In the genomic region with DNA sequence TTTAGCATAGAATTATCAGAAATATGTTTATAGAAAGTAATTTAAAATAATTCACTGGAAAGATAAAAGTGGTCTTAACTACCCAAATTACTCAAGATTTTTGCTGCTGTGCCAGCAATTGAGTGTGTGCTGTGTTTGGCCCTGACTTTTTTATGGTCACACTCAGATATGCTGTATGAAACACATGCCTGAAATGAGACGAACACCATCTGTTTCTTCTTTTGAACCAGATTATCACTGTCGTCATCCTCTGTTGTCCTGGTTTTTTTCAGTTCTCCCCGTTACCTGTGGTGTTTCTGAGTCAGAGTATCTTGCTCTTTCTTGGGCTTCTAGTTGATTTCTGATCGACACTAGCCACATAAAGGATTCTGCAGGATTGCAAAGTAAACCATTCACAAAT, we compare ENCODE assay signal across 9 mouse cellular contexts. TPM values are rescaled to one million over a fixed set of nuclear protein-coding genes. Genes with fewer than 3 reads are reported as not detected.
DNase-seq lines count a peak whose midpoint lies in the region; ATAC-seq and TF ChIP-seq lines count a peak whose summit lies in the region.
"Had no signal": no experiment of that assay in that cellular context is flagged by ENCODE, and none has a peak within 500 bp of the region (broad histone marks: within the 10 kb centered on the region; RNA-seq: fewer than 3 reads in every experiment).

No protein-coding gene starts in this region.

- peak overlapping the region; percentile 20; the same call in 1 of the 2 replicates for H3K4me3 ChIP-seq in layer of hippocampus, adult 2 months
- no peak overlapping the region for H3K4me3 ChIP-seq in neural tube, embryonic 12.5 days
- H3K4me3 ChIP-seq in limb, embryonic 14.5 days (replicated peaks; ENCODE audit: low read length), result no peak overlapping the region

- no peaks in the 10 kb centered on the region for H3K36me3 ChIP-seq in neural tube, embryonic 12.5 days
- no peaks in the 10 kb centered on the region for H3K36me3 ChIP-seq in limb, embryonic 14.5 days (ENCODE audit: control insufficient read depth, insufficient read depth, low read length)

- ATAC-seq in neural tube, embryonic 12.5 days (ENCODE audit: low FRiP score, low read depth), result no peak
- no peak for ATAC-seq in limb, embryonic 14.5 days (ENCODE audit: low FRiP score, low read depth)

- no peak for DNase-seq in layer of hippocampus, adult 2 months (ENCODE audit: low spot score in 2 of 2)
- no peak for DNase-seq in layer of hippocampus, adult 8-10 months (ENCODE audit: low spot score in 2 of 2)
- DNase-seq in neural tube, embryonic 10.5 days (ENCODE audit: extremely low spot score, low spot score), result no peak
- no peak for DNase-seq in limb, embryonic 14.5 days (ENCODE audit: low spot score)
- DNase-seq in gastrocnemius, postnatal 10 days, result no peak
- no peak for DNase-seq in gastrocnemius, postnatal 36 days
- DNase-seq: adrenal gland, adult 8-10 months had no signal

- H3K4me1 ChIP-seq in neural tube, embryonic 12.5 days, result peaks cover 6% of the 10 kb centered on the region
- no peaks in the 10 kb centered on the region for H3K4me1 ChIP-seq in limb, embryonic 14.5 days (ENCODE audit: control insufficient read depth, insufficient read depth, low read length)

- H3K27ac ChIP-seq in layer of hippocampus, adult 2 months, result peak overlapping the region; percentile 91
- no peak overlapping the region for H3K27ac ChIP-seq in neural tube, embryonic 12.5 days
- H3K27ac ChIP-seq in limb, embryonic 14.5 days (replicated peaks; ENCODE audit: low read depth, low read length), result no peak overlapping the region

- no peaks in the 10 kb centered on the region for H3K9me3 ChIP-seq in neural tube, embryonic 12.5 days
- H3K9me3 ChIP-seq in limb, embryonic 14.5 days (ENCODE audit: control insufficient read depth, low read length), result no peaks in the 10 kb centered on the region
- H3K9me3 ChIP-seq: megakaryocyte, embryonic 14.5 days had no signal

- TF ChIP-seq CTCF in layer of hippocampus, adult 2 months (conservative IDR thresholded peaks at IDR 0.05), result no peak

- H3K27me3 ChIP-seq in neural tube, embryonic 12.5 days (replicated peaks), result no peaks in the 10 kb centered on the region
- H3K27me3 ChIP-seq in limb, embryonic 14.5 days (ENCODE audit: control insufficient read depth, insufficient read depth, low read length), result no peaks in the 10 kb centered on the region

- intact Hi-C loops in gastrocnemius, postnatal 36 days (cut with DNase I), result no loop called here

- WGBS in neural tube, embryonic 12.5 days, result 57% methylated on average over 4 of the region's 4 CpGs
- WGBS in limb, embryonic 14.5 days, result 44% methylated on average over 4 of the region's 4 CpGs

- H3K4me2 ChIP-seq in neural tube, embryonic 12.5 days (replicated peaks), result peak overlapping the region; percentile 54; the same call in 1 of the 2 replicates
- 0 out of 2 replicates have a peak overlapping the region, but pooled peaks have one; percentile 2 for H3K4me2 ChIP-seq in limb, embryonic 14.5 days (replicated peaks; ENCODE audit: low read depth, low read length, severe bottlenecking)

- H3K9ac ChIP-seq in neural tube, embryonic 12.5 days, result no peak overlapping the region
- H3K9ac ChIP-seq in limb, embryonic 14.5 days (ENCODE audit: low read depth, low read length, severe bottlenecking), result no peak overlapping the region

- no peak for TF ChIP-seq POLR2A in limb, embryonic 14.5 days (IDR thresholded peaks at IDR 0.05; ENCODE audit: borderline replicate concordance, extremely low read depth, insufficient read depth, insufficient read length)

RNA-seq across cellular contexts. Expression of a gene that starts 1.8 kb away (rescaled TPM):
- 10 to 100 TPM; 14.2 to 14.7 TPM for total RNA-seq in layer of hippocampus, adult 2 months (2021)
- 10 to 100 TPM; 12.4 to 16.2 (median 13.1) TPM for total RNA-seq in layer of hippocampus, adult 8-10 months (2022)
- polyA plus RNA-seq in neural tube, embryonic 12.5 days (2016; fragmentation: Nextera tagmentation; extraction: Ambion mirVana), result 10.8 and 10.9 TPM in 2 replicates
- polyA plus RNA-seq in limb, embryonic 14.5 days (2012; rRNA removed), result 19.8 and 20.0 TPM in 2 replicates
- polyA plus RNA-seq in limb, embryonic 14.5 days (2014; fragmentation: Nextera tagmentation; extraction: Ambion mirVana), result 12.8 and 14.5 TPM in 2 replicates
- 1 to 10 TPM; 1.9 to 2.9 TPM for total RNA-seq in gastrocnemius, postnatal 10 days (2021)
- total RNA-seq in gastrocnemius, postnatal 36 days (2021), result 1 to 10 TPM in 1 of 2 experiments, under 1 TPM in 1; 0.92 to 1.4 TPM
